Mouse (Mus musculus): ENCODE data around the gene Mertk.

The Mertk gene

DNA sequence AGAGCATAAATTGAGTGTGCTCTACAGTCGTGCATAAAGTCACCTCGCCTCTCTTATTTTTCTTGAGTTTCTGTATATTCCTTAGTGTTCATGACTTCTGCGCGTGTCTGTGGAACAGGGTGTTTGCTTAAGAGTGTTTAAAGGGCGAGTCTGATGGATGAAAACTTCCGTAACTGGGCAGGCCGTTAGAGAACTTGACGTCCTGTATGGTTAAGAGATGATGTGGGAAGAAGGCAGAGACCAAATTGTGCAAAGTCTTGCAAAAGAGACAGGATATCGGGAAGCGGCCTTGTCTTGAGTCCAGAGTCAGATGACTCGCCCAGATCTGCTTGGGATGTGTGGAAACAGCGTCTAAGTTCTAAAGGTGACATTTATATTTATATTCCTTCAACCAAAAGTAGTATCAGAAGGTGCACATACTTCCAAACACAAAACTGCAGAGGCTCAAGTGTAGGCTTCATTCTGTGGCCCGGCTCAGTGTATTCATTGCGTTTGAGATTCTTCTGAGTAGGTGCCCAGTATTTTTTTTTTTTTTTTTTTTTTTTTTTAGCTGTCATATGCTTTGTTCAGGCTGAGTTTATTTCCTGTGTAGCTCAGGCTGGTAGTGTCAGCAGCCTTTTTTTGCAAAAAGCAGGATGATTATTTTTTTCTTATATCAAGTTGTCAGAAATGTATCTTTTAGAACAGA lies 120.3 kb downstream of the Mertk start:
- DNase-seq (ENCODE audit: low spot score) = no peak

GRCm38 (mm10) chr2:128820631-128821030 lies 121.9 kb downstream of the Mertk start:
- DNase-seq (ENCODE audit: low spot score) = no peak

DNA sequence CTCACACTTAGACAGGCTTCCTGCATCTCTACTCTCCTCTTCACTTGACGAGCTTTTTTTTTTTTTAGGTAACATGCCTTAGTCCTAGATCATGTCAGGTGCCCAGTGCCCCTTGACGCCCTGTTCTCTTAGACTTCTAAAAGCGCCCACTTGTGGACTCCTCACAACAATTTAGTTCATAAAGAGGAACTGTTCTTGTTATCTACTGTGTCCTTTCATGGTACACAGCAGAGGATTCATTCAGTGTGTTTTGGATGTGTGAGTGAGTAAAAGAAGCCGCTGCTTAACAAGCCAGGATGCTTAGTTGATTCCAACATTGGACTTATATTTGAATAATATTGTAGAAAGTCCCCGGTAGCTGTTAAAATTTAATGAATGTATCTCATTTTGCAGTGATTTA lies 125.1 kb downstream of the Mertk start:
- DNase-seq (ENCODE audit: low spot score) = no peak

DNA sequence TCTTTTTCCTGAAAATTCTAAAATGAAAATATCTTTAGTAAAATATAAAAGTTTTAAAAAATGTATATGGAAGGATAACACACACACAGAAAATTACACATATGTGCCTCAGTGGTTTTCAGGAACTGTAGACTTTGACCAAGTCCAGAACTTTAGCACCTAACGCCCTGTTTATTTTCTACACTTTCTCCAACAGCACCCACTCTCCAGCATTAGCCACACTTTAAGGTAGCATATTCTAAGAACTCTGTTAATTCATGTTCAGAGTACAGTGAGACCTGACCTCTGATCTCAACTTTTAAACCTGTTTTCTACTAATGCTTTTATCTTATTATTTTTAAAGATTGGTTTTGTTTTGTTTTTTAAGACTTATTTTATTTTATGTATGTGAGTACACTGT lies 129.0 kb downstream of the Mertk start:
- DNase-seq (ENCODE audit: low spot score) = no peak

- no peak for DNase-seq (ENCODE audit: low spot score)
Observed at GRCm38 (mm10) chr2:128832611-128833010, 133.9 kb downstream of the Mertk start.

DNA sequence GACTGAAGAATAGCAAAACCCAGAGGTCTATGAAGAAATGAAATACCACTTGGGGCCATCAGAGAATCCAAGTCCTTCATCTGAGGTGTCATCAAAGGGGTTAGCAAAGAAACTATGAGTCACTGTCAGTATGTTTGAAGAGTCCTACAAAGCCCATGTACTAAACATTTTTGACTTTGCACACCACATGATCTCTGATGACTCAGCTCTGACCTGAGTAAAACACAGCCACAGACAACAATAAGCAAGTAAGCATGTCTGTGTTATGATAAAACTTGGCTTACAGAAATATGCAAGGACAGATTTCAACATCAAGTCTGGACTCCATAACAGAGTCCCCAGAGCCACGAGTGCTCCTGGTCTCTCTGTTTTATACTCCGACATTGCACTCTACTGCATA lies 134.3 kb downstream of the Mertk start:
- no peak for DNase-seq (ENCODE audit: low spot score)

DNA sequence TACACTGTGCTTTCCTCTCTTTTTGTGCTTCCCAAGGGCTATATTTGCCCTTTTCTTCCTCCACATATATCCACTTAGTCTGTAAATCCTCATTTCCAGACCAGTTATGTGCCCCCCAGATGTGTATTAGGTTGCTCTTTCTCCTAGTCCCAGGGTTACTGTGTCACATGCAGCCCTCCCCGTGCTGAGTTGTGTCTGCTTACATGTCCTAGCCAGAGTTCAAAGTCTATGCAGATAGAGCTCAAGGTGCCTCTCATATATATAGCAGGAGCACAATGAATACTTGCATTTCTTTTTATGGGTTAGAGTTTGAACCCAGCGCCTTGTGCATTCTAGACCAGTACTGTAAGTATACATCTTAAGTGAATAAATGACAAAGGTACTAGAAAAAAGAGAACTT lies 134.7 kb downstream of the Mertk start:
- no peak for DNase-seq (ENCODE audit: low spot score)

DNA sequence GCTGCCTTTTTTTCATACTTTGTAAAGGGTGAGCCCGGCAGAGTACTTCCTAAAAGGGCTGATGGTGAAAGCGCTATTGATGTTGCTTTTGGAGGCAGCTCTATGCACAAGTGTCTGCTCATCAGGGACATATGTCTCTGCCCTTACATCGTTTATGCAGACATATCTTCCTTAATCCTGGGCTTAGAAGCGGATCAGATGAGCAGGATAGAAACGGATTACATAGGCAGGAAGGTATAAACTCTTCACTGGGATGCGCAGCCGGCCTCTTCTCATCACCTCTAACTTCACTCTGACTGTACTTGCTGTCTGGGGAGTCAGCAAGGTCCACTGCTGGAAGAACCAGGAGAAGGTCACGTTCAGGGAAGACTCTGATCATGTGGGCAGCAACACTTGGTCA lies 138.8 kb downstream of the Mertk start:
- no peak for DNase-seq (ENCODE audit: low spot score)

GRCm38 (mm10) chr2:128838611-128839010 lies 139.9 kb downstream of the Mertk start:
- no peak for DNase-seq (ENCODE audit: low spot score)

- no peak for DNase-seq (ENCODE audit: low spot score)
Observed at GRCm38 (mm10) chr2:128839501-128839900, 140.7 kb downstream of the Mertk start.

DNA sequence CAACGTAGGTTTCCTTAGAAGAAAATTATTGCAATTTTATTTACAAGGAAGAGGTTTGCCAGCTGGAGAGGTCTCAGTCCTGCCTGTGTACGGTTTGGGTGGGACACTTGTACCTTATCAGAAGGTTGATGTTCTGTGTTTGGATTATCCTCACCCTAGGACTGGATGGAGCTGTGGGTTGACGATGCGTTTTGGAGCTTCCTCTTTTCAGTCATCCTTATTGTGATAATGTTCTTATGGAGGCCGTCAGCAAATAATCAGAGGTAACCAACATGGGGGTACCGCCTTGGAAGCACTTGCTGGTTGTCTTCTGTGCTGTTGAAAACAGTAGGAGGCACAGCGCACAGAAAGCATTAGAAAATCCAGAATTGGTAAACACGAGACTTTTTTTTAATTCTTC lies 143.7 kb downstream of the Mertk start:
- DNase-seq (ENCODE audit: low spot score) = no peak

GRCm38 (mm10) chr2:128850036-128850435 lies 151.3 kb downstream of the Mertk start:
- DNase-seq (ENCODE audit: low spot score) = no peak

All from urinary bladder, postnatal 25 days (tissue).